Mouse (Mus musculus): ENCODE data around the gene Crk. TPM values are rescaled to one million over a fixed set of nuclear protein-coding genes. Genes with fewer than 3 reads are reported as not detected.
A peak's percentile ranks its signal among the peaks of the same experiment; 100 is the strongest.

The Crk gene
- polyA plus RNA-seq, 1 experiment, result 46.7 TPM

DNA sequence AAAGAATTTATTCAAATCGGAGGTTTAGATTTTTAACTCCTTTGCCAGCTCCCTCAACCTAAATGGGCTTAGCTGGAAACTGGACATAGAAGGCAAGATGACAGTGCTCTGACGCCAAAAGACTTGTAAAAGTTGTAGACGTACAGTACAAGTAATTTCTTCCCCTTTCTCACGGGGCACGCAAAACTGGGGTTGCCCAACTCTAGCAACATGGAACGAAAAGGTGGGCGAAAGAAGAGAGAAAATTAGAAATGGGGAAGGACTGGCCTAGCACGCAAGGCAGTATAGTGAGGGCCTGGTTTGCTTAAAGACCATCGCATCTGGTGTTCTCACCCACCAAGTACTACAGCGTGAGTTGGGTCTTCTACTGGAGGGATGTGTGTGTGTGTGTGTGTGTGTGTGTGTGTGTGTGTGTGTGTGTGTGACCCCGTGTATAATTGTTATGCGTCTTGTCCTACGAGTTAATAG is 28.1 kb upstream of the Crk start:
- Histone ChIP-seq H3K36me3 (ENCODE audit: control insufficient read depth, insufficient read depth, low read length) (no peaks in the 10 kb centered on the region), H3K27ac (ENCODE audit: control insufficient read depth, insufficient read depth, low read length) (no peak overlapping the region), H3K4me1 (replicated peaks; ENCODE audit: control insufficient read depth, insufficient read depth, low read length) (peaks cover 57% of the 10 kb centered on the region), H3K4me3 (ENCODE audit: control insufficient read depth, insufficient read depth, low read length) (peak overlapping the region; percentile 74), H3K27me3 (ENCODE audit: control insufficient read depth, insufficient read depth, low read length) (no peaks in the 10 kb centered on the region)
- no peak for DNase-seq
- WGBS, result 46% methylated on average over 13 of the region's 13 CpGs
- TF ChIP-seq CTCF (IDR thresholded peaks at IDR 0.05; ENCODE audit: borderline replicate concordance, control insufficient read depth, extremely low read depth, insufficient read depth, low read length, poor library complexity), result no peak
- no peak for TF ChIP-seq POLR2A (IDR thresholded peaks at IDR 0.05; ENCODE audit: control insufficient read depth, extremely low read depth, insufficient read depth, low read length, poor library complexity)

DNA sequence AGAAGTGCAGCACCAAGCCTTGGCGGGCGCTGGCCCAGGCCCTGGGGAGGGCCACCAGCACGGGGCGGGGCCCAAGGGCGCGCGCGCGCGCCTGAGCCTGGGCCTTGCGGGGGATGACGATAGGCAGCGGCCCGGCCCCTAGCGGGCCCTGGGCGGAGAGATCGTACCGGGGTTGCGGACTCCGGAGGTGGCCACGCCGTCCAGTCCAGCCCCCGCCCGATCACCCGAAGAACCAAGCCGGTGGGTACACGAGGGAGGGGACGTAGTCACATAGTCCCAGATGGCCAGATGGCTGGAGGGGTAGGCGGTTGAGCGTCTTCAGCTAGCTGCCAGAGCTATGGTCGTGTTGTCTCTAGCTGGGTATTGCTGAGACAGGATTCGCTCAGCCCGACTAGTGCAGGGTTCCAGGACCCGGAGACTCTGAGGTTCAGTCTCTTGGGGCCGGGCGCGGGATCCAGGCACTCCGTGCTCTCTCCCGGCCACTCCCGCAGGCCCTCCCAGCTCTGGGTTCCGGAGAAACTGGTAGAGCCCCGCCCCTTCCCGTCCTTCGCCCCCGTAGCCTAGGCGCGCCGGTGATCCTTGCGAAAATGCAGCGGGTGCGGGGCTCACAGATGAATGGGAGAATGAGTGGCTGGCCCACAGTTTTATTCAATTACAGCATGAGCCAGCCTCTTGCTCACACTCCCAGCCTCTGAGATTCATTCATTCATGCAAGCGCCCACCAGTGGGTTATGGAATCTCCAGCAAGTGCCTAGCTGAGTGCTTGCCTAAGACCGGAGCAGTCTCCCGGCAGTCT is 27.4 kb upstream of the Crk start:
- peak; percentile 74 for DNase-seq
- H3K4me1 ChIP-seq (replicated peaks; ENCODE audit: control insufficient read depth, insufficient read depth, low read length), result peaks cover 62% of the 10 kb centered on the region
- no peaks in the 10 kb centered on the region for H3K27me3 ChIP-seq (ENCODE audit: control insufficient read depth, insufficient read depth, low read length)
- H3K36me3 ChIP-seq (ENCODE audit: control insufficient read depth, insufficient read depth, low read length), result no peaks in the 10 kb centered on the region
- WGBS, result under 1% methylated on average over 54 of the region's 54 CpGs
- 0 out of 2 replicates have a peak, but pooled peaks have one; percentile 11 for TF ChIP-seq POLR2A (IDR thresholded peaks at IDR 0.05; ENCODE audit: control insufficient read depth, extremely low read depth, insufficient read depth, low read length, poor library complexity)
- peak; percentile 23; the same call in 1 of the 2 replicates for TF ChIP-seq CTCF (IDR thresholded peaks at IDR 0.05; ENCODE audit: borderline replicate concordance, control insufficient read depth, extremely low read depth, insufficient read depth, low read length, poor library complexity)
- peak overlapping the region; percentile 66 for H3K27ac ChIP-seq (ENCODE audit: control insufficient read depth, insufficient read depth, low read length)
- H3K4me3 ChIP-seq (ENCODE audit: control insufficient read depth, insufficient read depth, low read length), result peak overlapping the region; percentile 74

DNA sequence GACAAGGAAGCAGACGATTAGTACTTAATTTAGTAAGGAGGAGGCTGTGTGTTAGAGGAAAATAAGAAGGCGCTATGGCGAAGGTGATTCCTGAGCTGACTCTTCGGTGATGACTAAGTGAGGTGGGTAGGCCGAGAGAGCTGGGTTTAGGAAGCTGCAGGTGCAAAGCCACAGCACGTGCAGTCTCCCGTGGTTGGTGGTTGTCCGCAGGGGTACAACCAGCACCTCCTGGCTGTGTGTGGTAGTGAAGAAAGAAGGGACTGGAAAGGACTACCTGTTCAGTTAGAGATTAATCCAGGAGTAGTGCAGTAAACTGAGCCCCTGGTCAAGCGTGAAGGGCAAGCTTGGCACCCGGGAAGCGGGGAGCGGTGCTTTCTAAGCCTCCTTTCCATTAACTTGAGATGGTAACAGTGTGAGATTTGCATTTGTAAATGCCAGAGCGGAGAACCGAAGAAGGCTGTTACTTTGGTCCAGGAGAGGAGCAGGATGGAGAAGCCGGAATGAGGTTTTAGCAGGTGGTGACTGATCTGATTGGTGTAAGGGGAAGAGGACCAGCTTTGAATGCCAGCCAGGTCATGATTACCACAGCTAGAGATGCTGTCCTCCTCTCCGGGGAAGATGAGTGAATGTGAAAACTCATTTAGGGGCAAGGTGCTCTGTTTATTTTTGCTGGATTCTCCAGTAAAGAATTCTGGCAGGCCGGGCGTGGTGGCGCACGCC is 26.7 kb upstream of the Crk start:
- WGBS, result 27% methylated on average over 20 of the region's 20 CpGs
- H3K4me1 ChIP-seq (replicated peaks; ENCODE audit: control insufficient read depth, insufficient read depth, low read length), result peaks cover 68% of the 10 kb centered on the region

DNA sequence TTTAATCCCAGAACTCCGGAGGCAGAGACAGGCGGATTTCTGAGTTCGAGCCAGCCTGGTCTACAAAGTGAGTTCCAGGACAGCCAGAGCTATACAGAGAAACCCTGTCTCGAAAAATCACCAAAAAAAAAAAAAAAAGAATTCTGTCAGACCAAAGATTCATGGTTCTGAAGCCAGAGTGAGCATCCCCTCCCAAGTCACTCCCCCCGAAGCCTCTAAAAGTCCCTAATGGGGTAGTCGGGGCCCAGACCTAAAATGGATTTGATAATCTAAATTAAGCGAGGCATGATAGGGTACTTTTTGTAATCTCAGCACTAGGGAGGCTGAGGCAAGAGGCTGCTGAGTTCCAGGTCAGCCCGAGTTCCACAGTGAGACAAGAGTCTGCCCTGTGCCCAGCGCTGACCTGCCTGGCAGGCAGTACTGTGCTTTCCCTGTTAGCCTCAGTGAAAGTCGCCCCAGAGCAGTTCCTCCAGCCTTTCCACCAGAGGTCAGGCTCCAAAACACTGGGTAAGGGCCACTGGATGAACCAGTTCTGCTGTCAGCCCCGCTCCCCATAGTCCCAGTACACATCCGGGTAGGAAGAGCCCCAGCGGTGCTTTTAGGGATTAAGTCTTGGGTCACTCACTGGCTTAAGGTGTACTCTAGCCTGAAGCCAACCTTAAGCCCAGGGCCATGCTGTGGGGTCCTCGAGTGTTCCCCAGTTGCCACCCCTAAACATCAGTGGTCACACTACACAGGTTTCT is 25.9 kb upstream of the Crk start:
- no peaks in the 10 kb centered on the region for H3K27me3 ChIP-seq (ENCODE audit: control insufficient read depth, insufficient read depth, low read length)
- 38% methylated on average over 14 of the region's 14 CpGs for WGBS
- H3K27ac ChIP-seq (ENCODE audit: control insufficient read depth, insufficient read depth, low read length), result peak overlapping the region; percentile 8; the same call in 1 of the 2 replicates
- H3K36me3 ChIP-seq (ENCODE audit: control insufficient read depth, insufficient read depth, low read length), result no peaks in the 10 kb centered on the region
- H3K4me3 ChIP-seq (ENCODE audit: control insufficient read depth, insufficient read depth, low read length), result peak overlapping the region; percentile 1; the same call in 1 of the 2 replicates
- TF ChIP-seq POLR2A (IDR thresholded peaks at IDR 0.05; ENCODE audit: control insufficient read depth, extremely low read depth, insufficient read depth, low read length, poor library complexity), result no peak
- peak; percentile 18 for DNase-seq
- peaks cover 68% of the 10 kb centered on the region for H3K4me1 ChIP-seq (replicated peaks; ENCODE audit: control insufficient read depth, insufficient read depth, low read length)

More for the DNA sequence above, 26.7 kb upstream of the Crk start:
- Histone ChIP-seq H3K4me3 (ENCODE audit: control insufficient read depth, insufficient read depth, low read length) (peak overlapping the region; percentile 74), H3K36me3 (ENCODE audit: control insufficient read depth, insufficient read depth, low read length) (no peaks in the 10 kb centered on the region), H3K27ac (ENCODE audit: control insufficient read depth, insufficient read depth, low read length) (peak overlapping the region; percentile 73), H3K27me3 (ENCODE audit: control insufficient read depth, insufficient read depth, low read length) (no peaks in the 10 kb centered on the region)
- TF ChIP-seq POLR2A (IDR thresholded peaks at IDR 0.05; ENCODE audit: control insufficient read depth, extremely low read depth, insufficient read depth, low read length, poor library complexity), result no peak
- TF ChIP-seq CTCF (IDR thresholded peaks at IDR 0.05; ENCODE audit: borderline replicate concordance, control insufficient read depth, extremely low read depth, insufficient read depth, low read length, poor library complexity), result peak; percentile 37; the same call in 1 of the 2 replicates
- peak; percentile 71 for DNase-seq

DNA sequence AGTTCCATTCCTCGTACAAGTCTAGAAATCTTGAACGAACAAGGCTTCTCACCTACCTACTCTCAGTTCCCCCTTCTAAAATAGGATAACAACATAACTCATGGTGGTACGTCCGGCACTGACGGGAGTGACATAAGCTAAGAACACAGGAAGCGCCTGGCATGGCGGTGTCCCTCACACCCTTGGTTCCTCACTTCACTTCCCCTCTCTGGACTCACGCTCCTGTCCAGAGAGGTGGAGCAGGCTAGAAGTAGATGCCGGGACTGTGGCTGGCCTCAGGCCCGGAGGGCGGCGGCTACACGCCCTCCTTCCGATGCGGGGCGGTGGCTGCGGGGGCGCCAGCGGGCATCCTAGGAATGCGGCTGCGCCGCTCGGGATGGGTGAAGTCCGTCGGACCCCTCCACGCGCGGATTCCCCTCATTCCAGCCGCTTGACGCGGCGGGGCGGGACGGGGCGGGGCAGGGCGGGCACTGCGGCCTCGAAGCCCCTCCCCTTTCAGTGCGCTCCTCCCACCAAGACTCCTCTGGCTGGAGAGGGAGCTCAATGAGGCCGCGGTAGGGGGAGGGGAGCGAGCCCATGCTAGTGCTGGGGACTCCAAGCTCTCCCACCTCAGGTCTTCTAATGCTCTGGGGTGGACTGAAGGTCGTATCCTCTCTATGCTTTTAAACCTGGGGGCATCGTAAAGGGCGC is 25.1 kb upstream of the Crk start:
- DNase-seq, result peak; percentile 77
- Histone ChIP-seq H3K4me1 (replicated peaks; ENCODE audit: control insufficient read depth, insufficient read depth, low read length) (peaks cover 68% of the 10 kb centered on the region), H3K27me3 (ENCODE audit: control insufficient read depth, insufficient read depth, low read length) (no peaks in the 10 kb centered on the region), H3K4me3 (ENCODE audit: control insufficient read depth, insufficient read depth, low read length) (peak overlapping the region; percentile 57), H3K27ac (ENCODE audit: control insufficient read depth, insufficient read depth, low read length) (peak overlapping the region; percentile 47; the same call in 1 of the 2 replicates), H3K36me3 (ENCODE audit: control insufficient read depth, insufficient read depth, low read length) (0 out of 2 replicates have a peak, but pooled peaks cover 3% of the 10 kb centered on the region)
- 1% methylated on average over 45 of the region's 45 CpGs for WGBS
- no peak for TF ChIP-seq POLR2A (IDR thresholded peaks at IDR 0.05; ENCODE audit: control insufficient read depth, extremely low read depth, insufficient read depth, low read length, poor library complexity)
- no peak for TF ChIP-seq CTCF (IDR thresholded peaks at IDR 0.05; ENCODE audit: borderline replicate concordance, control insufficient read depth, extremely low read depth, insufficient read depth, low read length, poor library complexity)

All from thymus, adult 2 months (tissue).